Mouse (Mus musculus): ENCODE measurements around the gene Gpr25. TPM values are rescaled to one million over a fixed set of nuclear protein-coding genes. Genes with fewer than 3 reads are reported as not detected.

Gpr25 gene
- total RNA-seq (2018; cell fraction: chromatin; rRNA removed) = not detected
- not detected for total RNA-seq (2018; cell fraction: cytosol; rRNA removed)
- total RNA-seq (2018; cell fraction: nucleus; rRNA removed) = not detected
- polyA plus RNA-seq (2018) = not detected in 3 replicates

- no peak within 1 kb of the TSS for H3K27ac ChIP-seq
- no peak within 1 kb of the TSS for H3K4me3 ChIP-seq (ENCODE audit: inconsistent target)
- H3K79me2 ChIP-seq (ENCODE audit: inconsistent target) = no peaks in the 10 kb centered on the region
- H3K36me3 ChIP-seq (ENCODE audit: inconsistent target) = no peaks in the 10 kb centered on the region
- 23% methylated on average over 27 of the region's 28 CpGs for WGBS (ENCODE audit: missing documents)
Measured at GRCm38 (mm10) chr1:136260635-136261238, at the start of gene Gpr25. Gene Gpr25 (minus strand): TSS chr1:136260873.

GRCm38 (mm10) chr1:136309193-136309592, 48.5 kb upstream of the Gpr25 start:
- WGBS (ENCODE audit: missing documents) = 98% methylated on average over 5 of the region's 5 CpGs
- H3K36me3 ChIP-seq (ENCODE audit: inconsistent target) = no peaks in the 10 kb centered on the region

GRCm38 (mm10) chr1:136306424-136306823, 45.8 kb upstream of the Gpr25 start:
- H3K27ac ChIP-seq = no peak overlapping the region
- 40% methylated on average over 1 of the region's 3 CpGs for WGBS (ENCODE audit: missing documents)

More at GRCm38 (mm10) chr1:136309193-136309592, 48.5 kb upstream of the Gpr25 start:
- Histone ChIP-seq H3K27ac (no peak overlapping the region), H3K4me3 (ENCODE audit: inconsistent target) (no peak overlapping the region), H3K79me2 (ENCODE audit: inconsistent target) (peaks cover 41% of the 10 kb centered on the region; the same call in 1 of the 2 replicates)

GRCm38 (mm10) chr1:136293961-136294360, 33.3 kb upstream of the Gpr25 start:
- Histone ChIP-seq H3K79me2 (ENCODE audit: inconsistent target) (no peaks in the 10 kb centered on the region; the same call in 1 of the 2 replicates), H3K4me3 (ENCODE audit: inconsistent target) (no peak overlapping the region), H3K27ac (no peak overlapping the region), H3K36me3 (ENCODE audit: inconsistent target) (no peaks in the 10 kb centered on the region)

More at GRCm38 (mm10) chr1:136306424-136306823, 45.8 kb upstream of the Gpr25 start:
- Histone ChIP-seq H3K4me3 (ENCODE audit: inconsistent target) (no peak overlapping the region), H3K79me2 (ENCODE audit: inconsistent target) (peaks cover 33% of the 10 kb centered on the region; the same call in 1 of the 2 replicates), H3K36me3 (ENCODE audit: inconsistent target) (no peaks in the 10 kb centered on the region)

GRCm38 (mm10) chr1:136289803-136290202, 29.1 kb upstream of the Gpr25 start:
- Histone ChIP-seq H3K4me3 (ENCODE audit: inconsistent target) (no peak overlapping the region), H3K27ac (no peak overlapping the region), H3K36me3 (ENCODE audit: inconsistent target) (0 out of 2 replicates have a peak, but pooled peaks cover 3% of the 10 kb centered on the region), H3K79me2 (ENCODE audit: inconsistent target) (no peaks in the 10 kb centered on the region)
- 80% methylated on average over 1 of the region's 1 CpGs for WGBS (ENCODE audit: missing documents)

GRCm38 (mm10) chr1:136277366-136277765, 16.7 kb upstream of the Gpr25 start:
- 93% methylated on average over 8 of the region's 8 CpGs for WGBS (ENCODE audit: missing documents)
- Histone ChIP-seq H3K27ac (no peak overlapping the region), H3K36me3 (ENCODE audit: inconsistent target) (peaks cover 94% of the 10 kb centered on the region), H3K4me3 (ENCODE audit: inconsistent target) (no peak overlapping the region), H3K79me2 (ENCODE audit: inconsistent target) (no peaks in the 10 kb centered on the region)

- WGBS (ENCODE audit: missing documents) = 52% methylated on average over 4 of the region's 7 CpGs
- no peak overlapping the region for H3K27ac ChIP-seq
Measured at GRCm38 (mm10) chr1:136268224-136268623, 7.6 kb upstream of the Gpr25 start.

GRCm38 (mm10) chr1:136266127-136266526, 5.5 kb upstream of the Gpr25 start:
- no peaks in the 10 kb centered on the region for H3K79me2 ChIP-seq (ENCODE audit: inconsistent target)
- no peak overlapping the region for H3K4me3 ChIP-seq (ENCODE audit: inconsistent target)
- H3K36me3 ChIP-seq (ENCODE audit: inconsistent target) = peaks cover 9% of the 10 kb centered on the region; the same call in 1 of the 2 replicates
- 82% methylated on average over 6 of the region's 6 CpGs for WGBS (ENCODE audit: missing documents)
- no peak overlapping the region for H3K27ac ChIP-seq

More at GRCm38 (mm10) chr1:136268224-136268623, 7.6 kb upstream of the Gpr25 start:
- Histone ChIP-seq H3K79me2 (ENCODE audit: inconsistent target) (no peaks in the 10 kb centered on the region), H3K4me3 (ENCODE audit: inconsistent target) (no peak overlapping the region), H3K36me3 (ENCODE audit: inconsistent target) (peaks cover 22% of the 10 kb centered on the region; the same call in 1 of the 2 replicates)

- WGBS (ENCODE audit: missing documents) = 45% methylated on average over 5 of the region's 5 CpGs
- Histone ChIP-seq H3K79me2 (ENCODE audit: inconsistent target) (no peaks in the 10 kb centered on the region), H3K36me3 (ENCODE audit: inconsistent target) (no peaks in the 10 kb centered on the region), H3K4me3 (ENCODE audit: inconsistent target) (no peak overlapping the region), H3K27ac (no peak overlapping the region)
Measured at GRCm38 (mm10) chr1:136263355-136263754, 2.7 kb upstream of the Gpr25 start.

- H3K36me3 ChIP-seq (ENCODE audit: inconsistent target) = no peaks in the 10 kb centered on the region
- H3K79me2 ChIP-seq (ENCODE audit: inconsistent target) = no peaks in the 10 kb centered on the region
- 1% methylated on average over 73 of the region's 95 CpGs for WGBS (ENCODE audit: missing documents)
- no peak overlapping the region for H3K4me3 ChIP-seq (ENCODE audit: inconsistent target)
- no peak overlapping the region for H3K27ac ChIP-seq
Measured at GRCm38 (mm10) chr1:136259893-136260634, 609 bp downstream of the Gpr25 start.

GRCm38 (mm10) chr1:136259543-136259892, 1.2 kb downstream of the Gpr25 start:
- WGBS (ENCODE audit: missing documents) = 10% methylated on average over 16 of the region's 16 CpGs
- no peak overlapping the region for H3K27ac ChIP-seq
- H3K36me3 ChIP-seq (ENCODE audit: inconsistent target) = no peaks in the 10 kb centered on the region
- no peaks in the 10 kb centered on the region for H3K79me2 ChIP-seq (ENCODE audit: inconsistent target)
- no peak overlapping the region for H3K4me3 ChIP-seq (ENCODE audit: inconsistent target)

GRCm38 (mm10) chr1:136258495-136258894, 2.2 kb downstream of the Gpr25 start:
- WGBS (ENCODE audit: missing documents) = 86% methylated on average over 9 of the region's 9 CpGs
- Histone ChIP-seq H3K27ac (no peak overlapping the region), H3K4me3 (ENCODE audit: inconsistent target) (no peak overlapping the region), H3K36me3 (ENCODE audit: inconsistent target) (no peaks in the 10 kb centered on the region), H3K79me2 (ENCODE audit: inconsistent target) (no peaks in the 10 kb centered on the region)

GRCm38 (mm10) chr1:136255657-136256056, 5.0 kb downstream of the Gpr25 start:
- H3K36me3 ChIP-seq (ENCODE audit: inconsistent target) = no peaks in the 10 kb centered on the region
- H3K27ac ChIP-seq = no peak overlapping the region
- WGBS (ENCODE audit: missing documents) = 57% methylated on average over 8 of the region's 8 CpGs
- H3K4me3 ChIP-seq (ENCODE audit: inconsistent target) = no peak overlapping the region
- H3K79me2 ChIP-seq (ENCODE audit: inconsistent target) = no peaks in the 10 kb centered on the region

- H3K27ac ChIP-seq = no peak overlapping the region
- H3K4me3 ChIP-seq (ENCODE audit: inconsistent target) = no peak overlapping the region
- no peaks in the 10 kb centered on the region for H3K79me2 ChIP-seq (ENCODE audit: inconsistent target)
- WGBS (ENCODE audit: missing documents) = 10% methylated on average over 4 of the region's 6 CpGs
- H3K36me3 ChIP-seq (ENCODE audit: inconsistent target) = no peaks in the 10 kb centered on the region
Measured at GRCm38 (mm10) chr1:136255174-136255573, 5.5 kb downstream of the Gpr25 start.

GRCm38 (mm10) chr1:136254503-136255065, 6.1 kb downstream of the Gpr25 start:
- Histone ChIP-seq H3K4me3 (ENCODE audit: inconsistent target) (no peak overlapping the region), H3K79me2 (ENCODE audit: inconsistent target) (no peaks in the 10 kb centered on the region), H3K36me3 (ENCODE audit: inconsistent target) (no peaks in the 10 kb centered on the region), H3K27ac (no peak overlapping the region)
- WGBS (ENCODE audit: missing documents) = 67% methylated on average over 10 of the region's 10 CpGs

All from macrophage (primary cell).